Mouse (Mus musculus) lung, embryonic 14.5 days (tissue): ENCODE data around the gene Med14. TPM values are rescaled to one million over a fixed set of nuclear protein-coding genes. Genes with fewer than 3 reads are reported as not detected.
A peak's percentile ranks its signal among the peaks of the same experiment; 100 is the strongest.

Experiments
- ATAC-seq: fragments of 200-750 bp; cut with Nextera tagmentation; 2 replicates; pipeline ENCODE4 v1.8.0; 2017; ENCODE audit warnings: mild to moderate bottlenecking, moderate TSS enrichment, moderate library complexity; ENCODE audit not compliant: insufficient read depth
- DNase-seq: peaks from one replicate; pipeline ENCODE4 v3.0.0-alpha.2; 2015
- H3K27ac ChIP-seq: fragments of 300-500 bp; sonication (generic); 2 replicates; pipeline ENCODE4 v1.5.1; 2014; ENCODE audit warnings: low read depth, mild to moderate bottlenecking, moderate library complexity
- H3K27me3 ChIP-seq: fragments of 300-500 bp; sonication (generic); 2 replicates; pipeline ENCODE4 v1.6.1; 2014; ENCODE audit warnings: low read length, control low read depth; ENCODE audit not compliant: insufficient read depth
- H3K36me3 ChIP-seq: fragments of 300-500 bp; sonication (generic); 2 replicates; pipeline ENCODE4 v1.6.1; 2014; ENCODE audit warnings: control low read depth; ENCODE audit not compliant: insufficient read depth
- H3K4me1 ChIP-seq: fragments of 300-500 bp; sonication (generic); 2 replicates; pipeline ENCODE4 v1.6.1; 2014; ENCODE audit warnings: antibody characterized with exemption, control low read depth; ENCODE audit not compliant: insufficient read depth
- H3K4me2 ChIP-seq: fragments of 300-500 bp; sonication (generic); 2 replicates; pipeline ENCODE4 v1.6.1; 2014; ENCODE audit warnings: mild to moderate bottlenecking
- H3K4me3 ChIP-seq: fragments of 300-500 bp; sonication (generic); 2 replicates; pipeline ENCODE4 v1.5.1; 2014; ENCODE audit warnings: low read depth, low read length
- H3K9ac ChIP-seq: fragments of 300-500 bp; sonication (generic); 2 replicates; pipeline ENCODE4 v1.6.1; 2014
- H3K9me3 ChIP-seq: fragments of 300-500 bp; sonication (generic); 2 replicates; pipeline ENCODE4 v1.6.1; 2016; ENCODE audit warnings: low read depth, low read length, control low read depth
- CTCF ChIP-seq: IDR thresholded peaks from 2 replicates; pipeline ENCODE4 v1.5.1; 2016; ENCODE audit warnings: antibody characterized with exemption, low read depth
- WGBS: fragments of 180-500 bp; shearing (Covaris S2); extraction: QIAGEN DNeasy Blood & Tissue Kit; methylation state at CpG from one replicate; pipeline ENCODE4 v1.1.7; 2014; 5-methylcytosine and 5-hydroxymethylcytosine counted together
- polyA plus RNA-seq: library from polyadenylated mRNA; unstranded; fragments of >200 nt; fragmentation: Nextera tagmentation; extraction: Ambion mirVana; gene quantifications from 2 replicates; pipeline ENCODE4 v1.2.1, GENCODE M21; 2014

Gene Med14
- polyA plus RNA-seq, 1 experiment from 2014 or later: 21.0 TPM

DNA sequence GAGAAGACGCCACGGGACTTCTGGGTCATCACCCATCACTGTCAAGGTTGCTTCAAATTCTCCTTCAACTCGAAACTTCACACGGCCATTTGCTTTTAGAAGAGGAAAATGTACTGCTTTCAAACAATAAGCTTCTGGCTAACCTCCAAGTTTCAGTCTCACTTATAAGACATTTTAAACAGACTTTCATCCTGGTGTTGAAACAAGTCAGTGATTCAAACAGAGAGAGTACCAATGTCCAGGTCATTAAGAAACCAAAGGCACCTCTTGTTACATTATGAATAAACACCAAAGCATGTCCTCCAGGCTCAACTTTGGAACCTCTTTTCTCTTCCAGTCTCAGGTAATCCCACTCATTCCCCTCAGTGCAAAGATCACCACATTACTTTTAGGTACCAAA, 14.0 kb downstream of the Med14 start:
- no peak overlapping the region for H3K27ac ChIP-seq
- WGBS: 54% methylated on average over 4 of the region's 4 CpGs
- H3K4me2 ChIP-seq: no peak overlapping the region
- no peaks in the 10 kb centered on the region for H3K36me3 ChIP-seq
- H3K27me3 ChIP-seq: no peaks in the 10 kb centered on the region
- TF ChIP-seq CTCF: no peak
- H3K4me3 ChIP-seq: no peak overlapping the region
- H3K4me1 ChIP-seq: no peaks in the 10 kb centered on the region
- no peaks in the 10 kb centered on the region for H3K9me3 ChIP-seq
- no peak overlapping the region for H3K9ac ChIP-seq
- ATAC-seq (no peak), DNase-seq (peak; percentile 13)

DNA sequence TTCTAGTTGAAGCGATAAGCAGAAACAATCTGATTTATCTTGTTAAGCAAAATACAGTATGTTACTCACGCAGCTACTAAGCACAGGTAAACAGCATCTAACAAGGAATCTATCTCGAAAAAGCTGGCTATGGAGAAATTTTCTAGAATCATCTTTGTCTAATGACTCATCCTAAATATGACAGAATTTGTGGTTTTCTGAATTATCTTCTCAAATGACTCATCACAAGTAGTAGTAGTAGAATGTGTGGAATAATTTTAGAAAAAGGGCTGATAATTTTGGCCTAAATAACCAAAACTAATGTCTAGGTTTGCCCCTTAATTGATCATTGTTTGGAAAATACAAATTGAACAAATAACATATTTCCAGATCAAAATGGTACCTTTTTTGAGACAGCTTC, 15.1 kb downstream of the Med14 start:
- Histone ChIP-seq H3K27me3 (no peaks in the 10 kb centered on the region), H3K4me2 (no peak overlapping the region), H3K36me3 (no peaks in the 10 kb centered on the region), H3K9ac (no peak overlapping the region), H3K4me1 (no peaks in the 10 kb centered on the region), H3K9me3 (no peaks in the 10 kb centered on the region), H3K27ac (no peak overlapping the region), H3K4me3 (no peak overlapping the region)
- no peak for TF ChIP-seq CTCF
- no peak for ATAC-seq
- DNase-seq: no peak
- WGBS: 86% methylated on average over 3 of the region's 3 CpGs

DNA sequence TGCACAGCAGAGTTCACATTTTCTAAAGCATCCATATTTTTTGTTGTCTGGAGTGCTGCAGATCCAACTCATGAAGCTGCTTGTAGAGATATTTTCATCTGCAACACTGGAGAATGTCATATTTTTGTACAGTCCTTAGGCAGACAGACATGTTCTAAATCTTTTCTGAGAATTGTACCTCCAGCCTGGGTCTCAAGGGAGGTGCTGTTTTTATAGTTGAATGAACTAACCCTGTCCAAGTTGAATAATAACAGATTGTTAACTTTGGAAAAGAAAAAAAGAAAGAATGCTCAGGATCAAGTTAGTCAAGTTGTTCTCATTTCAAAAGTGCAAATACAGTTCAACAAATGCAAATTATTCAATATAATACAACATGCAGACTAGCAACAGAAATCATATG, 21.5 kb downstream of the Med14 start:
- no peak for TF ChIP-seq CTCF
- ATAC-seq (no peak), DNase-seq (no peak)
- Histone ChIP-seq H3K27me3 (no peaks in the 10 kb centered on the region), H3K9me3 (no peaks in the 10 kb centered on the region), H3K36me3 (0 out of 2 replicates have a peak, but pooled peaks cover 3% of the 10 kb centered on the region), H3K4me3 (no peak overlapping the region), H3K4me1 (no peaks in the 10 kb centered on the region), H3K9ac (no peak overlapping the region), H3K27ac (no peak overlapping the region), H3K4me2 (no peak overlapping the region)

DNA sequence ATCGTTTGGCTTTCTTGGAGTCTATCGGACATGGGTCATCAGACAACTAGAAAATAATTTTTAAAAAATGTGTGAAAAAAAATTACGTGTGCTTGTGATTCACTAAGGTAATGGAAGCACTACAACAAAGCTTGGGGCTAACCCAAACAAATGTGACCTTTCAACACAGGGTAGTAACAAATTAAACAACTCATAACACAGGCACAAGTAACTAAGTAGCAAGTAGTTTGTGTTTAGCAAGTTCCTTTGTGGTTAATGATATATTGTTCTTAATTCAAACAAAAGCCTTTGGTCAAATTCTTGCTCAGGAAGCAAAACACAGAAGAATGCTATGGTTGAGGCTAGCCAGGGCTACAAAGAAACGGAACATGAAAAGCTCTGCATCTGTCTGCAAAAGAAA, 45.8 kb downstream of the Med14 start:
- Histone ChIP-seq H3K9ac (no peak overlapping the region), H3K4me2 (no peak overlapping the region), H3K4me1 (no peaks in the 10 kb centered on the region), H3K36me3 (peaks cover 13% of the 10 kb centered on the region), H3K27ac (no peak overlapping the region), H3K9me3 (no peaks in the 10 kb centered on the region), H3K27me3 (no peaks in the 10 kb centered on the region), H3K4me3 (no peak overlapping the region)
- TF ChIP-seq CTCF: no peak
- 77% methylated on average over 4 of the region's 4 CpGs for WGBS
- ATAC-seq: no peak
- no peak for DNase-seq

DNA sequence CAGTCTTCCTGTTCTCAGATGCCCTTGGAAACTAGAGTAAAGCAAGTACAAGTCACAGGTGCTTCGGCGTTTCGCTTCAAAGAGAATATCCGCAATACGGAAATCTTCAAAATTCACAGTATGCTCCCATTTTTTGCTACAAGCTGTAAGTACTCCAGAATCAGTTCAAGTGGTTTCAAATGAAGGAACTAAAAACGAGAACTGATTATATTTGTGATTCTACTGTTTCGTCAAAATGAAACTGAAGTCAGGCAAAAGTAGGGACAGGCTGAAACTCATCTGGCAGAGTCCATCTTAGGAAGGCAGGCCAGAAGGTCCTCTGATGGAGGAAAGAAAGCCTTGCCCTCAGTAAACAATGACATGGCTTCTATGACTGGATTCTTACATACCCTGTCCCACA, 48.1 kb downstream of the Med14 start:
- WGBS: 91% methylated on average over 7 of the region's 7 CpGs
- no peaks in the 10 kb centered on the region for H3K27me3 ChIP-seq

DNA sequence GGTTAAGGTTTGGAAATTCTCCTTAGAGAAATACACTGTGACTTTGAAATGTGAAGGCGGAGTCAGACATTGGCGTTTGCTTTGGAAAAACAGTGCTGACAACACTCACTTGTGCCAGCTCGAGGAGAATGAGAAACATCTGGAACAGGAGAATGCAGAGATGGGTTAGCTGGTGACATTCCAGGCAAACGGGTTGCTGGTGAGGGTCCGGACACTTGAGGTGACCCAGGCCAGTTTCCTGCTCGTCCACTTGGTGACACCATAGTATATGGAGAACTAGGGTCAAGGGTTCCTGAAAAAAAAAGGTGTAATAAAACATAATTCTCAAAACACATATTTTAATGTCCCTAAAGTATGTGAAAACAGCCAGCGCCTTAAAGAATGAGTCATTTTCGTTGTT, 75.0 kb downstream of the Med14 start:
- TF ChIP-seq CTCF: no peak
- ATAC-seq: no peak
- H3K36me3 ChIP-seq: peaks cover 14% of the 10 kb centered on the region
- WGBS: 37% methylated on average over 8 of the region's 8 CpGs
- no peaks in the 10 kb centered on the region for H3K4me1 ChIP-seq
- H3K9ac ChIP-seq: no peak overlapping the region
- no peak overlapping the region for H3K27ac ChIP-seq
- no peaks in the 10 kb centered on the region for H3K27me3 ChIP-seq
- H3K9me3 ChIP-seq: no peaks in the 10 kb centered on the region
- DNase-seq: peak; percentile 58
- H3K4me2 ChIP-seq: no peak overlapping the region
- no peak overlapping the region for H3K4me3 ChIP-seq

More for the DNA sequence above, 48.1 kb downstream of the Med14 start:
- Histone ChIP-seq H3K36me3 (peaks cover 13% of the 10 kb centered on the region), H3K4me1 (no peaks in the 10 kb centered on the region), H3K4me3 (no peak overlapping the region), H3K9ac (no peak overlapping the region), H3K9me3 (no peaks in the 10 kb centered on the region), H3K27ac (no peak overlapping the region), H3K4me2 (no peak overlapping the region)
- no peak for TF ChIP-seq CTCF
- DNase-seq: no peak
- ATAC-seq: no peak

DNA sequence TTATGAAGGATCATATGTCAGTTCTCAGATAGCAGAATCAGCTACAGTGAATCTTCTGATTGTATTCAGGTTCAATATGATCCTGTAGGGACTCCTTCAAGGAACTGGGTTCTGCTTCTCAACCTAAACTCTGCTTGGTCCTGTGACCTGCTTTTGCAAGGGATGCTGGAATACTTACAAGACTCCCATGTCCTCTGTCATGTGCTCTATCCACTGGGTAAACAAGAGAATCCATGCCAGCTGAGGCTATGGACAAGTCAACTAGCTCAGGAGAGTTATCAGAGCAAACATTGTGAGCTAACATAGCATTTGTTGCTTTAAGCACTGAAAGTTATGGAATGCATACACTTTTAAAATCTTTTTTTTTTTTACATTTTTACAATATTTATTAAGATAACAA, 75.8 kb downstream of the Med14 start:
- Histone ChIP-seq H3K27ac (no peak overlapping the region), H3K4me1 (no peaks in the 10 kb centered on the region), H3K9me3 (no peaks in the 10 kb centered on the region), H3K27me3 (no peaks in the 10 kb centered on the region), H3K36me3 (peaks cover 11% of the 10 kb centered on the region), H3K4me2 (no peak overlapping the region), H3K4me3 (no peak overlapping the region), H3K9ac (no peak overlapping the region)
- DNase-seq (no peak), ATAC-seq (no peak)
- TF ChIP-seq CTCF: no peak

DNA sequence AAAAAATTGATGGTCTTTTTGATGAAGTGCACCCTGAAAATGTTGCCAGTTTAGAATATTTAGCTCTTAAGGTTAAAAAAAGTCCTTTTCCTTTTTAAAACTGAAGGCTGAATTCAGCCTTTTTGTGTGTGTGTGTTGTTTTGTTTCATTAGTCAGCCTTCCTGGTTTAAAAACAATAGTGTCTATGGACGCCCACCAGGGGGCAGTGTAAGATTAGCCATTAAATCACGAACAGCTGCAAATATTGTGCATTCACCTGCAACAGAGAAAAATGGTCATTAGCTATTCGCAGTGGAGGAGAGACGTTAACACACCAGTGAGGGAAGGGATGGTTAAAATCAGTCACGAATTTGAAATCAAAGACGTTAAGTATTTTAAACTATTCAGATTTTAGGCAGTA, 84.5 kb downstream of the Med14 start:
- Histone ChIP-seq H3K27me3 (no peaks in the 10 kb centered on the region), H3K4me1 (no peaks in the 10 kb centered on the region), H3K9ac (no peak overlapping the region), H3K9me3 (no peaks in the 10 kb centered on the region), H3K36me3 (0 out of 2 replicates have a peak, but pooled peaks cover 13% of the 10 kb centered on the region), H3K4me3 (no peak overlapping the region), H3K4me2 (no peak overlapping the region), H3K27ac (no peak overlapping the region)
- DNase-seq: peak; percentile 81
- ATAC-seq: no peak
- peak; percentile 71 for TF ChIP-seq CTCF
- 24% methylated on average over 6 of the region's 6 CpGs for WGBS
